Mouse (Mus musculus) hindbrain, embryonic 11.5 days (tissue): ENCODE results near the gene Esyt2. TPM values are rescaled to one million over a fixed set of nuclear protein-coding genes. Genes with fewer than 3 reads are reported as not detected.

Source experiments
- ATAC-seq: fragments of 200-750 bp; cut with Nextera tagmentation; 2 replicates; pipeline ENCODE4 v1.8.0; 2017; ENCODE audit warnings: mild to moderate bottlenecking, moderate TSS enrichment, moderate library complexity; ENCODE audit not compliant: low FRiP score
- DNase-seq: peaks from one replicate; pipeline ENCODE4 v3.0.0-alpha.2; 2015; ENCODE audit warnings: low spot score
- H3K27ac ChIP-seq: fragments of 300-500 bp; sonication (generic); 2 replicates; pipeline ENCODE4 v1.5.1; 2014; ENCODE audit warnings: mild to moderate bottlenecking, low read depth, low read length
- H3K27me3 ChIP-seq: fragments of 300-500 bp; sonication (generic); 2 replicates; pipeline ENCODE4 v1.6.1; 2014; ENCODE audit warnings: mild to moderate bottlenecking, low read length, moderate library complexity, mixed read lengths; ENCODE audit not compliant: control insufficient read depth, insufficient read depth
- H3K36me3 ChIP-seq: fragments of 300-500 bp; sonication (generic); 2 replicates; pipeline ENCODE4 v1.6.1; 2014; ENCODE audit warnings: mild to moderate bottlenecking, low read length, moderate library complexity, mixed read lengths; ENCODE audit not compliant: control insufficient read depth, insufficient read depth
- H3K4me1 ChIP-seq: fragments of 300-500 bp; sonication (generic); replicated peaks from 2 replicates; pipeline ENCODE4 v1.6.1; 2014; ENCODE audit warnings: low read length, mixed read lengths; ENCODE audit not compliant: control insufficient read depth, insufficient read depth
- H3K4me2 ChIP-seq: fragments of 300-500 bp; sonication (generic); replicated peaks from 2 replicates; pipeline ENCODE4 v1.6.1; 2014; ENCODE audit warnings: mild to moderate bottlenecking, low read depth, low read length
- H3K4me3 ChIP-seq: fragments of 300-500 bp; sonication (generic); 2 replicates; pipeline ENCODE4 v1.5.1; 2014; ENCODE audit warnings: low read depth, low read length
- H3K9ac ChIP-seq: fragments of 300-500 bp; sonication (generic); 2 replicates; pipeline ENCODE4 v1.6.1; 2014; ENCODE audit warnings: low read depth, low read length
- H3K9me3 ChIP-seq: fragments of 300-500 bp; sonication (generic); 2 replicates; pipeline ENCODE4 v1.6.1; 2016; ENCODE audit warnings: low read length; ENCODE audit not compliant: control insufficient read depth
- WGBS: fragments of 180-500 bp; shearing (Covaris S2); extraction: QIAGEN DNeasy Blood & Tissue Kit; methylation state at CpG from one replicate; pipeline ENCODE4 v1.1.7; 2014; 5-methylcytosine and 5-hydroxymethylcytosine counted together
- polyA plus RNA-seq: library from polyadenylated mRNA; unstranded; fragments of >200 nt; fragmentation: Nextera tagmentation; extraction: Ambion mirVana; gene quantifications from 2 replicates; pipeline ENCODE4 v1.2.1, GENCODE M21; 2014

Gene Esyt2
- polyA plus RNA-seq, 1 experiment from 2014 or later: 22.1 TPM

GRCm38 (mm10) chr12:116394327-116394726, 113.3 kb downstream of the Esyt2 start:
- WGBS: 75% methylated on average over 2 of the region's 2 CpGs

GRCm38 (mm10) chr12:116395312-116395711, 114.3 kb downstream of the Esyt2 start:
- H3K9ac ChIP-seq: no peak overlapping the region
- DNase-seq (no peak), ATAC-seq (no peak)
- no peaks in the 10 kb centered on the region for H3K9me3 ChIP-seq
- no peaks in the 10 kb centered on the region for H3K4me1 ChIP-seq
- WGBS: 93% methylated on average over 2 of the region's 2 CpGs
- H3K27ac ChIP-seq: no peak overlapping the region
- H3K36me3 ChIP-seq: no peaks in the 10 kb centered on the region
- H3K4me3 ChIP-seq: no peak overlapping the region
- H3K27me3 ChIP-seq: no peaks in the 10 kb centered on the region
- no peak overlapping the region for H3K4me2 ChIP-seq

More at GRCm38 (mm10) chr12:116394327-116394726, 113.3 kb downstream of the Esyt2 start:
- no peaks in the 10 kb centered on the region for H3K36me3 ChIP-seq
- H3K4me2 ChIP-seq: no peak overlapping the region
- DNase-seq (no peak), ATAC-seq (no peak)
- H3K9me3 ChIP-seq: no peaks in the 10 kb centered on the region
- no peaks in the 10 kb centered on the region for H3K4me1 ChIP-seq
- no peaks in the 10 kb centered on the region for H3K27me3 ChIP-seq
- no peak overlapping the region for H3K9ac ChIP-seq
- H3K4me3 ChIP-seq: no peak overlapping the region
- no peak overlapping the region for H3K27ac ChIP-seq

GRCm38 (mm10) chr12:116396072-116396695, 115.2 kb downstream of the Esyt2 start:
- no peak for ATAC-seq
- no peak for DNase-seq
- Histone ChIP-seq H3K9ac (no peak overlapping the region), H3K4me1 (no peaks in the 10 kb centered on the region), H3K4me3 (no peak overlapping the region), H3K36me3 (no peaks in the 10 kb centered on the region), H3K27ac (no peak overlapping the region), H3K27me3 (no peaks in the 10 kb centered on the region), H3K9me3 (no peaks in the 10 kb centered on the region), H3K4me2 (no peak overlapping the region)
- 71% methylated on average over 2 of the region's 2 CpGs for WGBS

GRCm38 (mm10) chr12:116404012-116404679, 123.2 kb downstream of the Esyt2 start:
- no peak for DNase-seq
- H3K4me2 ChIP-seq: peak overlapping the region; percentile 82
- no peaks in the 10 kb centered on the region for H3K27me3 ChIP-seq
- H3K9me3 ChIP-seq: no peaks in the 10 kb centered on the region
- H3K4me1 ChIP-seq: no peaks in the 10 kb centered on the region
- no peaks in the 10 kb centered on the region for H3K36me3 ChIP-seq
- H3K9ac ChIP-seq: no peak overlapping the region
- H3K27ac ChIP-seq: no peak overlapping the region
- no peak for ATAC-seq
- WGBS: 95% methylated on average over 18 of the region's 18 CpGs
- peak overlapping the region; percentile 81; the same call in 1 of the 2 replicates for H3K4me3 ChIP-seq

GRCm38 (mm10) chr12:116405045-116405835, 124.2 kb downstream of the Esyt2 start, which contains the start of gene Ncapg2:
TSS of gene Ncapg2 (plus strand) at chr12:116405402.
- Histone ChIP-seq H3K4me3 (peak within 1 kb of the TSS; percentile 81), H3K9ac (peak within 1 kb of the TSS; percentile 73), H3K27me3 (no peaks in the 10 kb centered on the region), H3K4me1 (no peaks in the 10 kb centered on the region), H3K27ac (no peak within 1 kb of the TSS), H3K36me3 (no peaks in the 10 kb centered on the region), H3K4me2 (peak within 1 kb of the TSS; percentile 82), H3K9me3 (no peaks in the 10 kb centered on the region)
- peak; percentile 99 for ATAC-seq
- peak; percentile 99 for DNase-seq
- under 1% methylated on average over 69 of the region's 72 CpGs for WGBS

- H3K9me3 ChIP-seq: no peaks in the 10 kb centered on the region
- H3K27me3 ChIP-seq: no peaks in the 10 kb centered on the region
- H3K36me3 ChIP-seq: no peaks in the 10 kb centered on the region
- 17% methylated on average over 8 of the region's 8 CpGs for WGBS
- DNase-seq (no peak), ATAC-seq (no peak)
- peak overlapping the region; percentile 81 for H3K4me3 ChIP-seq
- no peak overlapping the region for H3K27ac ChIP-seq
- peak overlapping the region; percentile 82 for H3K4me2 ChIP-seq
- peak overlapping the region; percentile 73 for H3K9ac ChIP-seq
- H3K4me1 ChIP-seq: no peaks in the 10 kb centered on the region
Measured at GRCm38 (mm10) chr12:116405836-116406155, 124.8 kb downstream of the Esyt2 start.

GRCm38 (mm10) chr12:116407883-116408282, 126.9 kb downstream of the Esyt2 start:
- WGBS: 94% methylated on average over 5 of the region's 5 CpGs
- H3K9ac ChIP-seq: no peak overlapping the region

DNA sequence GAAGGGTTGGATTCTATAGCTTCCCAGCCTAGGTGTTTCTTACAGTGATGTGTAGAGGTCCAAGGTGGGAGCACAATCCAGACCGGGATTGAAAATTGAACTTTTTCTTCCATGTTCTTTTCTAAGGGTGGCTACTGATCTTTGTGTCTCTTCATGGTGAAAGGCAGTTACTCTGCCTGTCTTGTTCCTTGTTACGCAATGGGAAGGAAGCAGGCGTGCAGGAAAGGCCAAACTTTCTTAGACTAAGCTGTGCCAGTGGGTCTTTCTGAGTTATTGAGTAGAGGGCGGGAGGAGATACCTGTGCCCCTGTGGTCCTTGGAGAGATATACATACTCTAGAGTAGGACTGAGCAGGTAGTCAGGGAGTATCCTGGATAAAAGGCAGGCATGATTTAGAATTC, 133.9 kb downstream of the Esyt2 start:
- H3K4me3 ChIP-seq: no peak overlapping the region
- H3K27me3 ChIP-seq: no peaks in the 10 kb centered on the region
- no peak overlapping the region for H3K9ac ChIP-seq
- ATAC-seq: no peak
- DNase-seq: no peak
- no peaks in the 10 kb centered on the region for H3K4me1 ChIP-seq
- 96% methylated on average over 4 of the region's 4 CpGs for WGBS
- no peak overlapping the region for H3K4me2 ChIP-seq
- no peak overlapping the region for H3K27ac ChIP-seq
- no peaks in the 10 kb centered on the region for H3K9me3 ChIP-seq
- no peaks in the 10 kb centered on the region for H3K36me3 ChIP-seq

More at GRCm38 (mm10) chr12:116407883-116408282, 126.9 kb downstream of the Esyt2 start:
- no peaks in the 10 kb centered on the region for H3K9me3 ChIP-seq
- DNase-seq (no peak), ATAC-seq (no peak)
- H3K4me2 ChIP-seq: no peak overlapping the region
- H3K36me3 ChIP-seq: no peaks in the 10 kb centered on the region
- no peak overlapping the region for H3K4me3 ChIP-seq
- no peak overlapping the region for H3K27ac ChIP-seq
- H3K4me1 ChIP-seq: no peaks in the 10 kb centered on the region
- no peaks in the 10 kb centered on the region for H3K27me3 ChIP-seq
